21 mouse cellular contexts compared by ENCODE assay signal in the genomic region with DNA sequence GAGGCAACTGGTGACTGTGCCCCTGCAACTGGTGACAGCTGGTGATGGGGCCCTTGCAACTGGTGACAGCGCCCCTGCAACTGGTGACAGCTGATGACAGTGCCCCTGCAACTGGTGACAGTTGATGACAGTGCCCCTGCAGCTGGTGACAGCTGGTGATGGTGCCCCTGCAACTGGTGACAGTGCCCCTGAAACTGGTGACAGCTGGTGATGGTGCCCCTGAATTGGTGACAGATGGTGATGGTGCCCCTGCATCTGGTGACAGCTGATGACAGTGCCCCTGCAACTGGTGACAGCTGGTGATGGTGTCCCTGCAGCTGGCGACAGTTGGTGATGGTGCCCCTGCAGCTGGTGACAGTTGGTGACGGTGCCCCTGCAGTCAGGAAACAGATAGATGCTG. TPM values are rescaled to one million over a fixed set of nuclear protein-coding genes. Genes with fewer than 3 reads are reported as not detected.
"Had no signal": no experiment of that assay in that cellular context is flagged by ENCODE, and none has a peak within 500 bp of the region (broad histone marks: within the 10 kb centered on the region; RNA-seq: fewer than 3 reads in every experiment).

No protein-coding gene starts in this region.

- H3K4me3 ChIP-seq: limb, embryonic 10.5 days; limb, embryonic 13.5 days; liver, embryonic 12.5 days; liver, embryonic 15.5 days; stomach, embryonic 15.5 days had no signal

- H3K4me1 ChIP-seq: limb, embryonic 10.5 days; limb, embryonic 13.5 days; liver, embryonic 12.5 days; liver, embryonic 15.5 days; stomach, embryonic 15.5 days had no signal

- DNase-seq: kidney, adult 2 months; kidney, postnatal 25 days; liver; lung, adult 2 months; lung, postnatal 14 days; lung, postnatal 4 days; midbrain, embryonic 14.5 days; right cerebral cortex, postnatal 25 days; spleen, adult 18-20 months had no signal

- ATAC-seq: intestine, postnatal 0 days; liver, embryonic 12.5 days had no signal

- H3K27ac ChIP-seq: kidney, postnatal 0 days; limb, embryonic 10.5 days; limb, embryonic 13.5 days; liver, embryonic 12.5 days; liver, embryonic 15.5 days; stomach, embryonic 15.5 days had no signal

RNA-seq across cellular contexts. Expression of a gene that starts 52.5 kb away (rescaled TPM):
- polyA plus RNA-seq: intestine, postnatal 0 days; kidney, embryonic 14.5 days; kidney, postnatal 0 days; limb, embryonic 10.5 days; liver, embryonic 12.5 days; liver, embryonic 15.5 days; lung, adult 2 months; lung, embryonic 16.5 days; midbrain, embryonic 11.5 days; midbrain, embryonic 14.5 days; neural tube, embryonic 11.5 days; neural tube, embryonic 14.5 days had no signal
